Mouse (Mus musculus) olfactory bulb, adult 2 months (tissue): ENCODE measurements around the gene Fsd1.

Experiments
- CTCF ChIP-seq: fragments of 200-500 bp; IDR thresholded peaks from 2 replicates; pipeline ENCODE4 v1.5.1; 2012; ENCODE audit warnings: low read depth, mild to moderate bottlenecking, low read length, moderate library complexity; ENCODE audit not compliant: insufficient read depth
- POLR2A ChIP-seq: fragments of 200-500 bp; IDR thresholded peaks from 2 replicates; pipeline ENCODE4 v1.6.1; 2012; ENCODE audit warnings: mild to moderate bottlenecking, low read depth, low read length, moderate library complexity; ENCODE audit not compliant: insufficient read depth

DNA sequence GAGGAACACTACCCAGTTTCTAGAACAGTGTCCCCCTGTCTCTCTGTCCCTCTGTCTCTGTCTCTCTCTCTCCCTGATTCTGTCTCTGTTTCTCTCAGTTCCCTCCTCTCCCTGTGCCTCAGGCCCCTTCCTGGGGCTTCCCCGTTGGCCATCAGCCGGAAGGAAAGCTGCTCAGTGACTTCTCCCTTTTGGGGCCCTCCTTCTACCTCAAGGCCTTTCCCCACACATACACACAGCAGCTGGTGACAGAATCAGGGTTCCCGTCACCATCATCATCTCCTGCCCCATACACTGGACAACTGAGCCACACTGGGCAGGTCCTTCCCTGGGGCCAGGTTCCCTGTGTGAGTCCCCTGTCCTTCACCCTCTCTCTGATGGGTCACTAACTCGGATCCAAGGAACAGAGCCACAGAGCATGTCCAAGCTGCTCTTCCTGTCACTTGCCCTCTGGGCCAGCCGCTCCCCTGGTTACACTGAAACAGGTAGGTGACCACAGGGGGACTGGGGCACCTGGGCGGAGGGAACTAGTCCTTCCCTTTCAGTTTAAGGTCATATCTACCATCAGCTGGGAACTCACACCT, 33.8 kb upstream of the Fsd1 start, which contains the start of gene Ebi3:
- TF ChIP-seq POLR2A = no peak
- TF ChIP-seq CTCF = no peak
